Mouse (Mus musculus): ENCODE results near the gene Zfp865. TPM values are rescaled to one million over a fixed set of nuclear protein-coding genes. Genes with fewer than 3 reads are reported as not detected.
"Not testable (repeated sequence)": the region's sequence is repeated elsewhere in the genome, so short reads cannot be mapped to it uniquely, and the experiment has no call there.

Zfp865 gene
- total RNA-seq, 4 experiments from 2014 or later = 25.0 to 38.6 (median 30.3) TPM

- DNase-seq = peak; percentile 56
Observed at GRCm38 (mm10) chr7:5051193-5052192, 31.3 kb downstream of the Zfp865 start, which contains the start of gene Zfp580. TSS of gene Zfp580 (plus strand) at chr7:5051538.

GRCm38 (mm10) chr7:5052438-5052837 is 32.3 kb downstream of the Zfp865 start:
- DNase-seq = no peak

GRCm38 (mm10) chr7:5052931-5053343 is 32.8 kb downstream of the Zfp865 start:
- no peak for DNase-seq

- no peak for DNase-seq
Observed at GRCm38 (mm10) chr7:5053456-5054179, 33.4 kb downstream of the Zfp865 start.

- DNase-seq = no peak
Observed at GRCm38 (mm10) chr7:5056651-5057263, 36.6 kb downstream of the Zfp865 start.

- DNase-seq = no peak
Observed at GRCm38 (mm10) chr7:5057381-5057780, 37.2 kb downstream of the Zfp865 start.

GRCm38 (mm10) chr7:5057804-5058203 is 37.6 kb downstream of the Zfp865 start:
- DNase-seq = no peak

DNA sequence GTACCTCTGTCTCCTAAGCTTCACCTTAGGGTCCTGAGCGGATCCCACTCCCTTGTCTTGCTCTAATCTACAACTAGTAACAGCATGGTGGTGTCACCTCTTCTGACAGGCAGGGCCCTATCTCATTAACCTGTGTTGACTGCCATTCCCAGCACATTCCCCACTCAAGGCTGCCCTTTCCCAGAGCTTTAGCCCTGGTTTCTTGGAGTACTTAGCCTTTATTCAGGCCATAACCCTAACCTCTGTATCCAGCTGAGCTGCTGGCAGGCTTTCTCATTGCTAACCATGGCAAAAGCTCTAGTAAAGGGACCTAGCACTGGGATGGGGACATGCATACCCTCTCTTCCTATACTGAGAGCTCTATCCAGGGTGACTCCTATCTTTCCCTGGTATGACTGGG is 38.5 kb downstream of the Zfp865 start:
- no peak for DNase-seq

- DNase-seq = no peak
Observed at GRCm38 (mm10) chr7:5059421-5059820, 39.2 kb downstream of the Zfp865 start.

GRCm38 (mm10) chr7:5060239-5060731 is 40.1 kb downstream of the Zfp865 start:
- DNase-seq = peak; percentile 82

- DNase-seq = peak; percentile 97
Observed at GRCm38 (mm10) chr7:5060944-5061773, 41.0 kb downstream of the Zfp865 start.

GRCm38 (mm10) chr7:5061774-5062359 is 41.7 kb downstream of the Zfp865 start, which contains the start of gene U2af2:
TSS of gene U2af2 (plus strand) at chr7:5062143.
- peak; percentile 90 for DNase-seq

GRCm38 (mm10) chr7:5062360-5063001 is 42.3 kb downstream of the Zfp865 start:
- DNase-seq = no peak

DNA sequence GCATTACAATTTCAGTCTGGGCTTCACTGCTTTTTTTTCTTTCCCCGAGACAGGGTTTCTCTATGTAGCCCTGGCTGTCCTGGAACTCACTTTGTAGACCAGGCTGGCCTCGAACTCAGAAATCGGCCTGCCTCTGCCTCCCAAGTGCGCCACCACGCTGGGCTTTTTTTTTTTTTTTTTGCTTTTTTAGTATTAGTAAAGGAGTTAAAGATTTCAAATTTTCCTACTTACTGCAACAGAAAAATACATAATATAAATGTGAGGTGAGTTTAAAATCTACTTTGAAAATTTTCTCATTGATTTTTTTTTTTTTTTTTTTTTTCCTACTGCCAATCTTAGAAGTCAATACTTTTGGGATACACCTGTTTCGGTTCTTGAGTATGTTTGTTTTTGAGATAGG is 44.7 kb downstream of the Zfp865 start:
- no peak for DNase-seq

DNA sequence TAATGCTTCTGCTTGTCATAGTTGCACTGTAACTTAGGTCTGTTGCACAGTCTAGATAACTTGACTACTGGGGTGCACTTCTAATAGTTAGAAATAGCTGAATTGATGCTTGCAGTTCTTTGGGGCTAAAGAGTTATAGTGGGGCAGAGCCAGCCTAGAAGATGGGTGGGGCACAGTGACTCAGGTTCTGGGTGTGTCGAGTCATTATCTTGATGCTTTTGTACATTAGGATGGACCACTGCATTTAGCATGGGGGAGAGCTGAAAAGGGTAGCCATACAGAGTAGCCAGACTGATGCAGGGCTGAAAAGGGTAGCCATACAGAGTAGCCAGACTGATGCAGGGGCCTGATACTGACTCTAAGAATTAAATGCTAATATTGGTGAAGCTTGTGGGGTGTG is 53.4 kb downstream of the Zfp865 start:
- DNase-seq = no peak

DNA sequence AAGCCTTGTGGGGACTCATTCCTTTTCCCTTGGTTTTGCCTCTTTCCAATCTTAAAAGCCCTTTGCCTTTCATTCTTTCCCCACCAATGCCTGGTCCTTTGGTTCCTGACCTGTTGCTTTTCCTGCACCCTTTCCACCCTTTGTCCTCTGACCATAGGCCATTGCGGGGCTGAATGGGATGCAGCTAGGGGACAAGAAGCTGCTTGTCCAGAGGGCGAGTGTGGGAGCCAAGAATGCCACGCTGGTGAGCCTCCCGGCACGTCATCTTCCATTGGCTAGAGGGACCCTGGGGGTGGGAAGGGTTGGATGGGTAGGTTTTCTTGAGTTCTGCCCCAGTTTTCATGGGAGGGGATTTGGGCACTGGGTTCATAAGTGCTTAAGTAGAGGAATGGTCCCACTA is 54.8 kb downstream of the Zfp865 start:
- no peak for DNase-seq

- DNase-seq = no peak
Observed at GRCm38 (mm10) chr7:5076931-5077330, 56.8 kb downstream of the Zfp865 start.

GRCm38 (mm10) chr7:5079365-5080009 is 59.3 kb downstream of the Zfp865 start:
- DNase-seq = not testable (repeated sequence)

GRCm38 (mm10) chr7:5080010-5080751 is 60.0 kb downstream of the Zfp865 start, which contains the start of gene Epn1:
TSS of gene Epn1 (plus strand) at chr7:5080235.
- DNase-seq = peak; percentile 96

Data from adrenal gland, adult 8-10 months (tissue).